15 mouse cellular contexts compared by ENCODE assay signal in genomic region chr5:36334227-36334626, GRCm38 (mm10).
DNase-seq lines count a peak whose midpoint lies in the region; ATAC-seq lines count a peak whose summit lies in the region.
"Had no signal": no experiment of that assay in that cellular context is flagged by ENCODE, and none has a peak within 500 bp of the region (broad histone marks: within the 10 kb centered on the region; RNA-seq: fewer than 3 reads in every experiment).

No protein-coding gene starts in this region.

- H3K4me2 ChIP-seq in hindbrain, embryonic 13.5 days, result no peak overlapping the region
- H3K4me2 ChIP-seq in forebrain, embryonic 13.5 days, result no peak overlapping the region
- H3K4me2 ChIP-seq in midbrain, embryonic 14.5 days (ENCODE audit: low read length), result no peak overlapping the region
- H3K4me2 ChIP-seq: embryonic facial prominence, embryonic 15.5 days; heart, embryonic 15.5 days; limb, embryonic 15.5 days had no signal

- H3K9ac ChIP-seq in hindbrain, embryonic 13.5 days, result no peak overlapping the region
- no peak overlapping the region for H3K9ac ChIP-seq in forebrain, embryonic 13.5 days
- H3K9ac ChIP-seq in midbrain, embryonic 14.5 days (replicated peaks; ENCODE audit: low read length), result no peak overlapping the region
- H3K9ac ChIP-seq: embryonic facial prominence, embryonic 15.5 days; heart, embryonic 15.5 days; limb, embryonic 15.5 days had no signal

- H3K4me1 ChIP-seq in hindbrain, embryonic 10.5 days (replicated peaks), result peaks cover 63% of the 10 kb centered on the region
- H3K4me1 ChIP-seq in hindbrain, embryonic 13.5 days (replicated peaks), result peaks cover 60% of the 10 kb centered on the region
- peaks cover 39% of the 10 kb centered on the region for H3K4me1 ChIP-seq in forebrain, embryonic 13.5 days
- peaks cover 42% of the 10 kb centered on the region for H3K4me1 ChIP-seq in midbrain, embryonic 14.5 days (ENCODE audit: control insufficient read depth, insufficient read depth, low read length)

- no peaks in the 10 kb centered on the region for H3K36me3 ChIP-seq in hindbrain, embryonic 10.5 days
- no peaks in the 10 kb centered on the region for H3K36me3 ChIP-seq in hindbrain, embryonic 13.5 days
- no peaks in the 10 kb centered on the region for H3K36me3 ChIP-seq in forebrain, embryonic 13.5 days (ENCODE audit: poor library complexity, severe bottlenecking)
- H3K36me3 ChIP-seq in midbrain, embryonic 14.5 days (ENCODE audit: control insufficient read depth, insufficient read depth, low read length), result no peaks in the 10 kb centered on the region
- H3K36me3 ChIP-seq: embryonic facial prominence, embryonic 15.5 days; heart, embryonic 15.5 days; limb, embryonic 15.5 days had no signal

- H3K27ac ChIP-seq in hindbrain, embryonic 10.5 days, result peak overlapping the region; percentile 40; the same call in 1 of the 2 replicates
- H3K27ac ChIP-seq in hindbrain, embryonic 13.5 days, result no peak overlapping the region
- H3K27ac ChIP-seq in forebrain, embryonic 13.5 days, result no peak overlapping the region
- no peak overlapping the region for H3K27ac ChIP-seq in midbrain, embryonic 14.5 days (replicated peaks; ENCODE audit: low read depth, low read length)
- H3K27ac ChIP-seq: embryonic facial prominence, embryonic 15.5 days; heart, embryonic 15.5 days; limb, embryonic 15.5 days had no signal

- H3K27me3 ChIP-seq in hindbrain, embryonic 10.5 days (ENCODE audit: insufficient read depth, poor library complexity, severe bottlenecking), result peaks cover 3% of the 10 kb centered on the region; the same call in 1 of the 2 replicates
- peaks cover 5% of the 10 kb centered on the region; the same call in 1 of the 2 replicates for H3K27me3 ChIP-seq in hindbrain, embryonic 13.5 days
- H3K27me3 ChIP-seq in forebrain, embryonic 13.5 days, result no peaks in the 10 kb centered on the region
- no peaks in the 10 kb centered on the region for H3K27me3 ChIP-seq in midbrain, embryonic 14.5 days (ENCODE audit: control insufficient read depth, insufficient read depth, low read length)
- H3K27me3 ChIP-seq: embryonic facial prominence, embryonic 15.5 days; heart, embryonic 15.5 days; limb, embryonic 15.5 days had no signal

- H3K9me3 ChIP-seq in hindbrain, embryonic 10.5 days, result no peaks in the 10 kb centered on the region
- H3K9me3 ChIP-seq in hindbrain, embryonic 13.5 days, result no peaks in the 10 kb centered on the region
- no peaks in the 10 kb centered on the region for H3K9me3 ChIP-seq in forebrain, embryonic 13.5 days (replicated peaks)
- H3K9me3 ChIP-seq in midbrain, embryonic 14.5 days (ENCODE audit: control insufficient read depth, low read length), result no peaks in the 10 kb centered on the region
- H3K9me3 ChIP-seq: embryonic facial prominence, embryonic 15.5 days; heart, embryonic 15.5 days; limb, embryonic 15.5 days had no signal

- H3K4me3 ChIP-seq in hindbrain, embryonic 10.5 days, result no peak overlapping the region
- no peak overlapping the region for H3K4me3 ChIP-seq in hindbrain, embryonic 13.5 days
- H3K4me3 ChIP-seq in forebrain, embryonic 13.5 days, result no peak overlapping the region
- H3K4me3 ChIP-seq in midbrain, embryonic 14.5 days (replicated peaks; ENCODE audit: low read depth, low read length), result no peak overlapping the region
- H3K4me3 ChIP-seq: embryonic facial prominence, embryonic 15.5 days; heart, embryonic 15.5 days; limb, embryonic 15.5 days had no signal

- ATAC-seq in hindbrain, embryonic 13.5 days (ENCODE audit: low FRiP score), result no peak
- peak; percentile 61; the same call in 1 of the 2 replicates for ATAC-seq in forebrain, embryonic 13.5 days
- ATAC-seq in midbrain, embryonic 14.5 days (ENCODE audit: low FRiP score, low TSS enrichment), result no peak
- ATAC-seq: intestine, embryonic 16.5 days had no signal

- peak; percentile 65 for DNase-seq in hindbrain, embryonic 10.5 days (ENCODE audit: low spot score)
- DNase-seq in ZHBTc4 (ENCODE audit: low read depth, low spot score), result peak; percentile 29
- DNase-seq in midbrain, embryonic 14.5 days, result peak; percentile 72
- no peak for DNase-seq in adrenal gland, adult 2 months
- DNase-seq in gastrocnemius, postnatal 25 days, result no peak
- no peak for DNase-seq in urinary bladder, adult 2 months (ENCODE audit: low spot score)
- DNase-seq: adrenal gland, postnatal 25 days; kidney, postnatal 14 days; lung, postnatal 10 days had no signal

- WGBS in hindbrain, embryonic 10.5 days, result 28% methylated on average over 7 of the region's 7 CpGs
- WGBS in hindbrain, embryonic 13.5 days, result 18% methylated on average over 7 of the region's 7 CpGs
- WGBS in forebrain, embryonic 13.5 days, result 6% methylated on average over 7 of the region's 7 CpGs
- WGBS in midbrain, embryonic 14.5 days, result 5% methylated on average over 7 of the region's 7 CpGs

Comparison
In these comparisons a context has a peak if more than half of its experiments do, and no peak if none do; other contexts are left out.
1. DNase-seq: peak in hindbrain, embryonic 10.5 days (single experiment), ZHBTc4 (single experiment) and midbrain, embryonic 14.5 days (single experiment); none in adrenal gland, adult 2 months (single experiment), gastrocnemius, postnatal 25 days (single experiment) and urinary bladder, adult 2 months (single experiment).